Mouse (Mus musculus) liver, embryonic 12.5 days (tissue): Measurements from ENCODE around the gene Cfap161. TPM values are rescaled to one million over a fixed set of nuclear protein-coding genes. Genes with fewer than 3 reads are reported as not detected.

Experiments used
- ATAC-seq: fragments of 200-750 bp; cut with Nextera tagmentation; 2 replicates; pipeline ENCODE4 v1.8.0; 2017; ENCODE audit warnings: moderate number of reproducible peaks, mild to moderate bottlenecking, moderate library complexity
- H3K27ac ChIP-seq: fragments of 300-500 bp; sonication (generic); 2 replicates; pipeline ENCODE4 v1.5.1; 2016; ENCODE audit warnings: mild to moderate bottlenecking
- H3K27me3 ChIP-seq: fragments of 300-500 bp; sonication (generic); replicated peaks from 2 replicates; pipeline ENCODE4 v1.6.1; 2016; ENCODE audit warnings: mild to moderate bottlenecking, moderate library complexity
- H3K36me3 ChIP-seq: fragments of 300-500 bp; sonication (generic); 2 replicates; pipeline ENCODE4 v1.6.1; 2016; ENCODE audit warnings: mild to moderate bottlenecking, moderate library complexity
- H3K4me1 ChIP-seq: fragments of 300-500 bp; sonication (generic); 2 replicates; pipeline ENCODE4 v1.6.1; 2016
- H3K4me2 ChIP-seq: fragments of 300-500 bp; sonication (generic); 2 replicates; pipeline ENCODE4 v1.6.1; 2016; ENCODE audit warnings: mild to moderate bottlenecking, moderate library complexity
- H3K4me3 ChIP-seq: fragments of 300-500 bp; sonication (generic); 2 replicates; pipeline ENCODE4 v1.5.1; 2016; ENCODE audit warnings: mild to moderate bottlenecking, moderate library complexity
- H3K9ac ChIP-seq: fragments of 300-500 bp; sonication (generic); 2 replicates; pipeline ENCODE4 v1.6.1; 2016; ENCODE audit warnings: mild to moderate bottlenecking, moderate library complexity
- H3K9me3 ChIP-seq: fragments of 300-500 bp; sonication (generic); replicated peaks from 2 replicates; pipeline ENCODE4 v1.6.1; 2016; ENCODE audit warnings: mild to moderate bottlenecking, moderate library complexity
- WGBS: fragments of 180-500 bp; shearing (Covaris S2); methylation state at CpG from one replicate; pipeline ENCODE4 v1.1.7; 2016; ENCODE audit not compliant: insufficient replicate concordance; 5-methylcytosine and 5-hydroxymethylcytosine counted together
- polyA plus RNA-seq: library from polyadenylated mRNA; unstranded; fragments of >200 nt; fragmentation: Nextera tagmentation; extraction: Ambion mirVana; gene quantifications from 2 replicates; pipeline ENCODE4 v1.2.1, GENCODE M21; 2016

Gene Cfap161
- polyA plus RNA-seq, 1 experiment from 2014 or later, result not detected

DNA sequence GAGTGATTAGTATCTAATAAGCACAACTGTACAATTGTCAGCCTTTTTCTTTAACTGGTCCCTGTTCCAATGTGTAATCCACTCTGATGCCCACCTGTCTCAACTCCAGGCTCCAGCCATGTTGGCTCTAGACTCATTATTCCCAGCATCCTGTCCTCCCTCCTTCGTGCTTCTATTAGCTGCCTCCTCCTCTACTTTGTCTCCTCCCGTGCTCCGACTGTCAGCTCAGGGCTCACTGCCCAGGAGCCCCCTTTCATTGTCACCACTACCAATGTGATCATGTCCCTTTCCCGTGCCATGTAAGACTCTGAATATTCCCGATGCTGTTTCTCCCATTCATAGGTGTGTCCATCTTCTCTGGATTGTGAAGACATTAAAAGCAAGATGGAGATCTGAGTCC lies 32.3 kb downstream of the Cfap161 start:
- Histone ChIP-seq H3K36me3 (no peaks in the 10 kb centered on the region), H3K27ac (no peak overlapping the region), H3K4me2 (no peak overlapping the region), H3K27me3 (no peaks in the 10 kb centered on the region), H3K4me3 (no peak overlapping the region), H3K9ac (no peak overlapping the region), H3K4me1 (no peaks in the 10 kb centered on the region), H3K9me3 (no peaks in the 10 kb centered on the region)
- ATAC-seq, result no peak
- WGBS, result 57% methylated on average over 5 of the region's 5 CpGs

GRCm38 (mm10) chr7:83751055-83751454 lies 43.6 kb downstream of the Cfap161 start:
- ATAC-seq, result no peak
- 39% methylated on average over 1 of the region's 1 CpGs for WGBS

DNA sequence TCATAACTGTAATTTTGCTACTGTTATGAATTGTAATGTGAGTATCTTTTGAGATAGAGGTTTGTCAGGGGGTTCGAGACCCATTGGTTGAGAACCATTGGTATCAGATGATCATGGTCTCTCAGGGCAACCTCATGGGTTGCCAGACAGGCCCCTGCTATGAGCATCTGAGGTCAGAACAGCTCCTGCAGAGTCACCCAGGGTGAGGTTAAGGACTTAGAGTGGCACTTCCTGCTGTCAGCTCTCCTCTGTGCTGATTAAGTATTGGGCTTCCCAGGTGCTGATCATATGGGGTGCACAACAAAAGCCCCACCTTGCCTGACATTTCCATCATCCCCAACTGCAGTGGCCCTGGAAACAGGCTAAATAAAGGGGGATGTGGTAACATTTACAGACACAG lies 46.3 kb downstream of the Cfap161 start:
- WGBS, result 53% methylated on average over 1 of the region's 1 CpGs
- Histone ChIP-seq H3K4me2 (no peak overlapping the region), H3K4me1 (no peaks in the 10 kb centered on the region), H3K27me3 (no peaks in the 10 kb centered on the region), H3K4me3 (no peak overlapping the region), H3K9me3 (no peaks in the 10 kb centered on the region), H3K27ac (no peak overlapping the region), H3K36me3 (no peaks in the 10 kb centered on the region), H3K9ac (no peak overlapping the region)
- ATAC-seq, result no peak

More at GRCm38 (mm10) chr7:83751055-83751454, 43.6 kb downstream of the Cfap161 start:
- Histone ChIP-seq H3K36me3 (no peaks in the 10 kb centered on the region), H3K9me3 (no peaks in the 10 kb centered on the region), H3K4me2 (no peak overlapping the region), H3K4me1 (no peaks in the 10 kb centered on the region), H3K27ac (no peak overlapping the region), H3K9ac (no peak overlapping the region), H3K27me3 (no peaks in the 10 kb centered on the region), H3K4me3 (no peak overlapping the region)

DNA sequence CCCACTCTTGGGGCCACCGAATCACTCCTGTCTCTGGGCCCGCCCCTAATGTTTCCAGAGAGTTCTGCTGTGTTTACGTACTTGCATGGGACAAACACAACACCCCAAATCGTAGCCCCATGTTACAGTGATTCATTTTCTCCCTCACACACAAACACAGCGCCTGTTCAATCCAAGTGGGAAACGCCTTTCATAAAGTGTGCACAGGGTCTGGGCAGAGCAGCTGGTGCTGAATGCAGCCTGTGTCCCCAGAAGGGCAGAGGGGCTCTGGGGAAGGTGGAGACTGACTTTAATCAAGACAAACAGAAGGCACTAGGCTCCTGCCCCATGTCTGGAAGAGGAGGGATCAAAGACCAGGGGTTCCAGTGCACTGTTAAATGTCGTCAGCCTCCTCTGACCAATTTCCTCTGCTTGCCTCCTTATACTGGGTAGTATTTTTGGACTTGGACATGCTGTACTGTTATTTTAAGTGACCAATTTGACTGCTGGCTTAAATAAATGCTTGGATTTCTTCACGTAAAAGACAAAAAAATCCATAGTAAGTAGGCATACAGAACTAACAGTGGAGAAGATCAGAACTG lies 48.5 kb downstream of the Cfap161 start:
- H3K4me2 ChIP-seq, result no peak overlapping the region
- H3K36me3 ChIP-seq, result no peaks in the 10 kb centered on the region
- no peak overlapping the region for H3K4me3 ChIP-seq
- H3K27ac ChIP-seq, result no peak overlapping the region
- no peaks in the 10 kb centered on the region for H3K27me3 ChIP-seq
- H3K9me3 ChIP-seq, result no peaks in the 10 kb centered on the region
- no peak overlapping the region for H3K9ac ChIP-seq
- no peaks in the 10 kb centered on the region for H3K4me1 ChIP-seq
- no peak for ATAC-seq
- 64% methylated on average over 8 of the region's 8 CpGs for WGBS

DNA sequence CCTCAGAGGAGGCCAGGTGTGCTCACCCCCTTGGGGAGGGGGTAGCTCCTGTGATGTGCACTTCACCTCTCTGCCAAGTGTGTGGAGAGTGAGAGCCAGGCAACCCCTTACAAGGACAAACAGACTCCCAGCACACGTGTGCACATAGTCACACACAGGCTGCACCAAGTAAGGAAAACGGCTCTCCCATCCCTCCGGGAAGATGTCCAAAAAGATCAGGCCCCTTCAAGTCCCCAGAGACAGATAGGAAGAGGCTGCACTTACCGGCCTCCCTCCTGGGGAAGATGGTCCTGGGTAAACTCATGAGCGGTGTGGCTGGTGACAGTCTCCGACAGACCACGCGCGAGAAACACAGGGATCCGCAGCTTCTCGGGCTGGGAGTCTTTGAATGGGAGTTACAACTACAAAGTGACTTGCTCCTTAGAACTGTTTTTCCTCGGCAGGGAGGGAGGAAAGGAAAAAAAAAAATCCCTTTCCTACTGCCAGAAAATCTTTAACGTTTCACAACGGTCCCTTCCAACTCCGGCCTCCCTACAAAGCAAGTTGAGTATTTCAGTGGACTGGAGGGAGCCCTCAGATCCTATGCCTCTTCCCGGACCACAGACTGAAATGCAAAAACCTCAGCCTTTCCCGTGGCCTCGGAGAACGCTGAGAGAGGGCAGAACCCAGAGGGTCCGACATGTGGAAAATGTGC lies 49.1 kb downstream of the Cfap161 start, which contains the start of gene Il16:
Gene Il16, minus strand, starts transcription at position 314 of the 694 bp plus-strand sequence.
- H3K27ac ChIP-seq, result no peak within 1 kb of the TSS
- no peak within 1 kb of the TSS for H3K9ac ChIP-seq
- no peaks in the 10 kb centered on the region for H3K36me3 ChIP-seq
- H3K9me3 ChIP-seq, result no peaks in the 10 kb centered on the region
- 52% methylated on average over 20 of the region's 20 CpGs for WGBS
- H3K4me1 ChIP-seq, result no peaks in the 10 kb centered on the region
- no peak within 1 kb of the TSS for H3K4me3 ChIP-seq
- H3K27me3 ChIP-seq, result no peaks in the 10 kb centered on the region
- ATAC-seq, result no peak
- no peak within 1 kb of the TSS for H3K4me2 ChIP-seq

DNA sequence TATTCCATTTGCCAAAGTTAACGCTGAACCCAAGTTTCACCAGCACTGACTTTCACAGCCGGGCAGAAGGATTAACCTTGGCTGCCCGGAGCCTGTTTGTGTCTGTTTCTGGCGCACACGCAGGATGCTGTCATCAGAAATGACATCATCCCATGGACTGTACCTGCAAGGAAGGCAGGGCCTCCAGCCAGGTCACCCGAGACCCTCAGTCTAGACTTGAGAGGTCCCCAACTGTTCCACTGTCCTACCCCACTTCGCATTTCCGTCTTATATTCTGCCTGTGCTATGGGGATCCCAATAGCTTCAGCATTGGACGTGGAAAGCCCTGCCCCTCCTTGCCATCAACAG lies 49.6 kb downstream of the Cfap161 start:
- 62% methylated on average over 9 of the region's 9 CpGs for WGBS
- Histone ChIP-seq H3K4me2 (no peak overlapping the region), H3K9me3 (no peaks in the 10 kb centered on the region), H3K4me1 (no peaks in the 10 kb centered on the region), H3K4me3 (no peak overlapping the region), H3K27ac (no peak overlapping the region), H3K9ac (no peak overlapping the region), H3K27me3 (no peaks in the 10 kb centered on the region), H3K36me3 (no peaks in the 10 kb centered on the region)
- ATAC-seq, result no peak

DNA sequence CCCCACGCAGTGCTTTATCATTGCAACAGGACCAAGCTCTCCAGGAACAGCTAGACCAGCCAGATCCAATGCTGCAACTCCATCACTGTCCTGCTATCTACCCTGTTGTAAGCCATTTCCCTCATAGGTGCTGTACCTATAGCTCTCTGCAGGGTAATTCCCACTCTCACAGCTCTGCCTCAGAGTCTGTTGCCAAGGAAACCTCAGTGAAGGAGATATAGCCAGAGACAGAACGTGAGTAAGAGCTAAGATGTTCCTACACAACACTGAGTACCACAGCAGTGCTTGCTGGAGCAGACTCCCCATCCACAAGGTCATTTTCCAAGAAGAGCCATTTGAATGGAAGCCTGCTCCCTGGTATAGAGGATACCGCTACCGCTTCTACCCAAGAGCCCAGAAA lies 50.4 kb downstream of the Cfap161 start:
- Histone ChIP-seq H3K4me1 (no peaks in the 10 kb centered on the region), H3K36me3 (no peaks in the 10 kb centered on the region), H3K9ac (no peak overlapping the region), H3K4me2 (no peak overlapping the region), H3K27ac (no peak overlapping the region), H3K9me3 (no peaks in the 10 kb centered on the region), H3K4me3 (no peak overlapping the region), H3K27me3 (no peaks in the 10 kb centered on the region)
- ATAC-seq, result no peak
- WGBS, result 67% methylated on average over 4 of the region's 4 CpGs

GRCm38 (mm10) chr7:83742690-83743089 lies 52.0 kb downstream of the Cfap161 start:
- H3K9ac ChIP-seq, result no peak overlapping the region
- no peak overlapping the region for H3K4me3 ChIP-seq
- ATAC-seq, result no peak
- no peaks in the 10 kb centered on the region for H3K27me3 ChIP-seq
- no peak overlapping the region for H3K4me2 ChIP-seq
- no peaks in the 10 kb centered on the region for H3K9me3 ChIP-seq
- no peaks in the 10 kb centered on the region for H3K4me1 ChIP-seq
- no peak overlapping the region for H3K27ac ChIP-seq
- WGBS, result 28% methylated on average over 3 of the region's 3 CpGs
- no peaks in the 10 kb centered on the region for H3K36me3 ChIP-seq

DNA sequence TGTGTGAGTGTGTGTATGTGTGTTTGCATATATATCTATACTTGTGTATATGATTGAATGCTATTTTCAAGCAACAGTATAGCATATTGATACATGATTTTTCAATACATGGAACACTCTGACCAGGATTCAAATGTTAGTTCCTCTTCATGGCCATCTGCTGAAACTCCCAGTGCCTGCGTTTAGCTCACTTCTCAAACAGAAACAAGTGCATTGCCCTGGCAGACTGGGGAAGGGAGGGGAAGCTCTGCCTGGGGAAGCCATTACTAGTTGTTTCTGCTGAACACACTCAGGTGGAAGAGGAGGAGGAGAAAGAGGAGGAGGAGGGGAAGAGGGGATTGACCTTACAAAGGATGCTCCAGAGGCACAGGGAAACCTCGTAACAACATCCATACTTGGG lies 52.7 kb downstream of the Cfap161 start:
- no peaks in the 10 kb centered on the region for H3K4me1 ChIP-seq
- no peaks in the 10 kb centered on the region for H3K36me3 ChIP-seq
- no peak for ATAC-seq
- H3K4me2 ChIP-seq, result no peak overlapping the region
- H3K4me3 ChIP-seq, result no peak overlapping the region
- no peak overlapping the region for H3K9ac ChIP-seq
- H3K27me3 ChIP-seq, result no peaks in the 10 kb centered on the region
- no peak overlapping the region for H3K27ac ChIP-seq
- no peaks in the 10 kb centered on the region for H3K9me3 ChIP-seq
- WGBS, result 62% methylated on average over 2 of the region's 2 CpGs

DNA sequence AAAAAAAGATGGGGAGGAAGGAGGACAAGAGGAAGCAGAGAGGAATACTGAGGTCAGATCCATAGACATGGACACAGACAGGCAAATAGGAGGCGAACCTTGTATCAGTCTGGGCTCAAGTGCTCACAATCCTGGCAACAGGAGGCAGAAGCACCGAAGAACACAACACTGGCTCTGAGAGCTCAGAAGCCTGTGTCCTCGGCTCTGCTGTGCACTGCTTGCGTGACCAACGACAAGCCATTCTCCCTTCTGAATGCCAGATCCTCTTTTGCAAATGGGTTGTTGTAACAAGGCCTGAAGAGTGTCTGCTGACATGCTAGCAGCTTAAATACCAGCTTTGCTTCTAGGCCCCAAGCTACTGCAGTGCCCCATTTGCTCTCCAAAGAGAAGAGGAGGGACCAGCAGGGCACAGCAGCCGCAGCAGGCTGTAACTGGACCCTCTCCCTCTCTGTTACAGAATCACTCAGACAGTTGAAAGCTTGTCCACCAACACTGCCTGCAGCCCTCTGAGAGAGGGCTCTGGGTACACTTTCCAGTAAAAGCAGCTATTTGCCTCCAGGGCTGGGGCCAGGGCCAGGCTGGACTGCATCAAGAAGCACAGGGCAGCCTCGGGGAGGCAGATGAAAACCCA lies 54.9 kb downstream of the Cfap161 start:
- ATAC-seq, result no peak
- Histone ChIP-seq H3K9ac (no peak overlapping the region), H3K27me3 (no peaks in the 10 kb centered on the region), H3K4me2 (no peak overlapping the region), H3K9me3 (no peaks in the 10 kb centered on the region), H3K27ac (no peak overlapping the region), H3K4me3 (no peak overlapping the region), H3K4me1 (no peaks in the 10 kb centered on the region), H3K36me3 (no peaks in the 10 kb centered on the region)
- 63% methylated on average over 7 of the region's 7 CpGs for WGBS

DNA sequence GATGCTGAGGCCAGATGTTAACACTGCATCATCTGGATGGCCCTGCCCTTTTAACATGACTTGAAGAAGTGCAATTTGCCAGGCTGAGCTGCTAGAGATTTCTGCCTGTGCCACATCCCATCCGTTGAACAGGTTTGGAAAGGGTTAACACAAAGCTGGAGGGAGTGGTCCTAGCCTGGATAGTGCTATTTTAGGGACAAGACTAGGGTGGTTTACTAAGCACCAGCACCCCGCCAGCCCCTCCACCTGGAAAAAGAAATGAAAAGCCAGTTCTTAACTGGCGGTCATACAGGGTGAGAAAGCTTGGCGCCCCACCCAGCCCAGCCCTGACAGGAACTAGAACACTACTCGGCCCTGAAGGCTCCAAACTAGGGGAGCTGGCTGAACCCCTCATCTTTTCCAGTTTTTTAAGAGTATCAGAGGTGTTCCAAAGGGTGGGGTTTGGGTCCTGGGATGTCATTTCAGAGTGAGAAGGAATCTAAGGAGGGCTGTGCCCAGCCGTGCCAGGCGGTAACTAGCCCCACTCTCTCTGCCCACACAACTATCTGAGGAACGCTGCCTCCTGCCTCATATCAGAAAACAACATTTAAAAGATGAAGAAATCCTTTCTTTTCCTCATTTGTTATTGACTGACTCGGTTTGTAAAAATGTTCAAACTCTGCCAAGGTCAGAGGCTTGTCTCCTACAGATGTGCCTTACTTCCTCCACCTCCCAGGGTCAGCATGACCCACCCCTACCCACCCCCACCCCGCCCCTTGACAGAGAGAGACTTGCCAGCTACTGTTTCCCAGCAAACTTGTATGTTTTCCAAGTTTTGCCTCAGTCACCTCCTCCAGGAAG lies 55.8 kb downstream of the Cfap161 start:
- no peak overlapping the region for H3K4me2 ChIP-seq
- H3K36me3 ChIP-seq, result no peaks in the 10 kb centered on the region
- no peaks in the 10 kb centered on the region for H3K9me3 ChIP-seq
- no peak overlapping the region for H3K4me3 ChIP-seq
- H3K27ac ChIP-seq, result no peak overlapping the region
- no peak overlapping the region for H3K9ac ChIP-seq
- ATAC-seq, result no peak
- no peaks in the 10 kb centered on the region for H3K27me3 ChIP-seq
- WGBS, result 53% methylated on average over 10 of the region's 10 CpGs
- no peaks in the 10 kb centered on the region for H3K4me1 ChIP-seq

DNA sequence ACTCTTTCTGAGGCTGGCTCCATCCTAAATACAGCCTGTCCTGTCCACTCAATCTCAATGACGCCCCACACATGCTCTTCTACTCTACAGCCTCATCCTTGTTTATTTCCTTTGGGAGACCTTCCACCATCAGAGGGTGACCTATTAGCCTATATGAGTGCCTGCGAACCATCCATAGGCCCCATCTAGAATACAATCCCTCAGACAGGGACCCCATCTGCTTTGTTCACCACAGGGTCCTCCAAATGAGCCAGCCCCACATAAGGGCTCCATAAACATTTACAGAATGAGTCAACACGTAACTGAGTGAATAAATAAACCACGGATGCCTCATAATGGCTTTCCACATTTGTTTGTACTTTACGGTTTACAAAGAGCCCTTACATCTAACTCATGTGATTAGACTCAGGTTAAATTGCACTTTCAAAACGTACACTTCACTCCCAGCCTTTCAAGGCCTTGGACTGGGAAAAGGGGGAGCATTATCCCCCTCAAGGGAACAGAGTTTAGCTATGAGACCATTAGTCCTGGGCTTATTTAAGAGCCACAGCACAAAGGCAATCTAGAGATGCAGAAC lies 56.7 kb downstream of the Cfap161 start:
- WGBS, result 51% methylated on average over 6 of the region's 6 CpGs
- Histone ChIP-seq H3K9ac (no peak overlapping the region), H3K27me3 (no peaks in the 10 kb centered on the region), H3K36me3 (no peaks in the 10 kb centered on the region), H3K4me1 (no peaks in the 10 kb centered on the region), H3K27ac (no peak overlapping the region), H3K4me2 (no peak overlapping the region), H3K4me3 (no peak overlapping the region), H3K9me3 (no peaks in the 10 kb centered on the region)
- ATAC-seq, result no peak
